Mouse (Mus musculus): Measurements from ENCODE around the gene Smpd1. TPM values are rescaled to one million over a fixed set of nuclear protein-coding genes. Genes with fewer than 3 reads are reported as not detected.

Smpd1 gene
- total and polyA plus RNA-seq, 3 experiments, result 12.0 to 19.2 (median 14.5) TPM

DNA sequence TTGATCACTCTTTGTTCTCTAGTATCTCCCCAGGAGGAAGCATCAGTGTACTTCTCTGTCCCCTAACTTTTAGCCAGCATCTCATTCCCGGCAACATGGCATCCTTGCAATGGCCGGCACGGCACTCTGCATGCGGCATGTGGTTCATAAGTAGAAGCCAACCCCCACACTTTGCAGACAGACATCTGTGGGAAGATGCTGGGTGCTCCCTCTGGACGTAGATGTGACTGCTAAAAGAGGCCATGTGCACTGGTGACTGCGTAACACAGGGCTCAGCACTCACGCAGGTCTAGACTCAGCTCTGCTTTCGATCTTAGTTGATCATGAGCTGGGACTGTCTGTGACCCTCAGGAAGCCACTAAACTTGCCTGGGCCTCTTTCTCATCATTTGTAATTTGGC, 18.8 kb downstream of the Smpd1 start:
- H3K36me3 ChIP-seq (replicated peaks), result no peaks in the 10 kb centered on the region
- no peaks in the 10 kb centered on the region for H3K4me1 ChIP-seq (ENCODE audit: insufficient read depth, low read depth, low read length)
- TF ChIP-seq GATA2 (IDR thresholded peaks at IDR 0.05; ENCODE audit: borderline replicate concordance, low read depth, low read length) (no peak), TAL1 (conservative IDR thresholded peaks at IDR 0.05; ENCODE audit: low read depth, low read length) (no peak), GATA1 (IDR thresholded peaks at IDR 0.05; ENCODE audit: borderline replicate concordance, low read length) (no peak), CTCF (IDR thresholded peaks at IDR 0.05; ENCODE audit: low read depth, low read length) (no peak)
- ATAC-seq (ENCODE audit: extremely low read depth, insufficient number of reproducible peaks, low FRiP score, poor library complexity, severe bottlenecking) (no peak), DNase-seq (ENCODE audit: low spot score) (no peak)
- H3K9me3 ChIP-seq (replicated peaks), result no peaks in the 10 kb centered on the region
- H3K27me3 ChIP-seq (ENCODE audit: insufficient read depth, low read length), result peaks cover 14% of the 10 kb centered on the region; the same call in 1 of the 2 replicates
- no peak overlapping the region for H3K4me3 ChIP-seq (ENCODE audit: low read depth, low read length)

- Histone ChIP-seq H3K36me3 (replicated peaks) (no peaks in the 10 kb centered on the region), H3K4me3 (ENCODE audit: low read depth, low read length) (no peak overlapping the region), H3K9me3 (replicated peaks) (no peaks in the 10 kb centered on the region), H3K4me1 (ENCODE audit: insufficient read depth, low read depth, low read length) (no peaks in the 10 kb centered on the region), H3K27me3 (ENCODE audit: insufficient read depth, low read length) (peaks cover 6% of the 10 kb centered on the region)
- no peak for ATAC-seq (ENCODE audit: extremely low read depth, insufficient number of reproducible peaks, low FRiP score, poor library complexity, severe bottlenecking)
- TF ChIP-seq GATA1 (IDR thresholded peaks at IDR 0.05; ENCODE audit: borderline replicate concordance, low read length), result no peak
- TF ChIP-seq POLR2AphosphoS5 (IDR thresholded peaks at IDR 0.05; ENCODE audit: insufficient replicate concordance, low read depth, low read length), result no peak
- TF ChIP-seq GATA2 (IDR thresholded peaks at IDR 0.05; ENCODE audit: borderline replicate concordance, low read depth, low read length), result no peak
- no peak for TF ChIP-seq CTCF (IDR thresholded peaks at IDR 0.05; ENCODE audit: low read depth, low read length)
- TF ChIP-seq TAL1 (conservative IDR thresholded peaks at IDR 0.05; ENCODE audit: low read depth, low read length), result no peak
- no peak for DNase-seq (ENCODE audit: low spot score)
Observed at GRCm38 (mm10) chr7:105574537-105574936, 20.4 kb downstream of the Smpd1 start.

- Histone ChIP-seq H3K4me1 (ENCODE audit: insufficient read depth, low read depth, low read length) (peaks cover 6% of the 10 kb centered on the region), H3K27me3 (ENCODE audit: insufficient read depth, low read length) (peaks cover 14% of the 10 kb centered on the region), H3K36me3 (replicated peaks) (no peaks in the 10 kb centered on the region), H3K4me3 (ENCODE audit: low read depth, low read length) (no peak overlapping the region), H3K9me3 (replicated peaks) (no peaks in the 10 kb centered on the region)
- TF ChIP-seq CTCF (IDR thresholded peaks at IDR 0.05; ENCODE audit: low read depth, low read length) (no peak), POLR2AphosphoS5 (IDR thresholded peaks at IDR 0.05; ENCODE audit: insufficient replicate concordance, low read depth, low read length) (no peak), GATA1 (IDR thresholded peaks at IDR 0.05; ENCODE audit: borderline replicate concordance, low read length) (no peak), GATA2 (IDR thresholded peaks at IDR 0.05; ENCODE audit: borderline replicate concordance, low read depth, low read length) (no peak), TAL1 (conservative IDR thresholded peaks at IDR 0.05; ENCODE audit: low read depth, low read length) (no peak)
- no peak for DNase-seq (ENCODE audit: low spot score)
- no peak for ATAC-seq (ENCODE audit: extremely low read depth, insufficient number of reproducible peaks, low FRiP score, poor library complexity, severe bottlenecking)
Observed at GRCm38 (mm10) chr7:105576166-105576748, 22.1 kb downstream of the Smpd1 start.

DNA sequence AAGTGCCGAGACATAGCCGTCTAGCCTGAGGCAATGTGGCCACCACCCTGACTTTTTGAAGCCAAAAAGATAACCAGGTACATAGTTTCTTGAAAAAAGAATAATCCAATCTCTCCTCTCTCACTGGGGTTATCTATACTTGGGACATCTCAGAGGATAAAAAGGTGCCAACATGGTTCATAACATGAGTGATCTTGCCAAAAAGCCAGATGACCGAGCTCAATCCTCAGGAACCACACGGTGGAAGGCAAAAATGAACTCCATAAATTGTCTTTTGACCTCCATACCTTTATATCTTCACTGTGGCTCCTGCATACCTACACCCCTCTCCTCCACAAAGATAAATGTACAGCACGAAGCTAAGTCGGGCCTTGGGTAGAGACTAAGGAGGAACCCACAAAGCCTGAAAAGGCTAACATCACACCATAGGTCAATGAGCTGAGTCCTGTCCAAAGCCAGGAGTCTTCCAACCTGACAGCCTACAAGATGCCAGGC, 23.3 kb downstream of the Smpd1 start:
- ATAC-seq (ENCODE audit: extremely low read depth, insufficient number of reproducible peaks, low FRiP score, poor library complexity, severe bottlenecking) (no peak), DNase-seq (ENCODE audit: low spot score) (no peak)
- TF ChIP-seq CTCF (IDR thresholded peaks at IDR 0.05; ENCODE audit: low read depth, low read length) (no peak), POLR2AphosphoS5 (IDR thresholded peaks at IDR 0.05; ENCODE audit: insufficient replicate concordance, low read depth, low read length) (no peak), GATA2 (IDR thresholded peaks at IDR 0.05; ENCODE audit: borderline replicate concordance, low read depth, low read length) (no peak), TAL1 (conservative IDR thresholded peaks at IDR 0.05; ENCODE audit: low read depth, low read length) (no peak), GATA1 (IDR thresholded peaks at IDR 0.05; ENCODE audit: borderline replicate concordance, low read length) (no peak)
- Histone ChIP-seq H3K36me3 (replicated peaks) (no peaks in the 10 kb centered on the region), H3K27me3 (ENCODE audit: insufficient read depth, low read length) (peaks cover 19% of the 10 kb centered on the region), H3K4me3 (ENCODE audit: low read depth, low read length) (no peak overlapping the region), H3K4me1 (ENCODE audit: insufficient read depth, low read depth, low read length) (peaks cover 10% of the 10 kb centered on the region), H3K9me3 (replicated peaks) (no peaks in the 10 kb centered on the region)

- no peak for DNase-seq (ENCODE audit: low spot score)
- no peak for TF ChIP-seq TAL1 (conservative IDR thresholded peaks at IDR 0.05; ENCODE audit: low read depth, low read length)
- TF ChIP-seq GATA1 (IDR thresholded peaks at IDR 0.05; ENCODE audit: borderline replicate concordance, low read length), result no peak
- no peak for TF ChIP-seq CTCF (IDR thresholded peaks at IDR 0.05; ENCODE audit: low read depth, low read length)
- no peak for TF ChIP-seq POLR2AphosphoS5 (IDR thresholded peaks at IDR 0.05; ENCODE audit: insufficient replicate concordance, low read depth, low read length)
- TF ChIP-seq GATA2 (IDR thresholded peaks at IDR 0.05; ENCODE audit: borderline replicate concordance, low read depth, low read length), result no peak
- ATAC-seq (ENCODE audit: extremely low read depth, insufficient number of reproducible peaks, low FRiP score, poor library complexity, severe bottlenecking), result no peak
- peaks cover 15% of the 10 kb centered on the region for H3K27me3 ChIP-seq (ENCODE audit: insufficient read depth, low read length)
- H3K9me3 ChIP-seq (replicated peaks), result no peaks in the 10 kb centered on the region
- no peak overlapping the region for H3K4me3 ChIP-seq (ENCODE audit: low read depth, low read length)
- peaks cover 10% of the 10 kb centered on the region for H3K4me1 ChIP-seq (ENCODE audit: insufficient read depth, low read depth, low read length)
- no peaks in the 10 kb centered on the region for H3K36me3 ChIP-seq (replicated peaks)
Observed at GRCm38 (mm10) chr7:105578481-105578880, 24.3 kb downstream of the Smpd1 start.

DNA sequence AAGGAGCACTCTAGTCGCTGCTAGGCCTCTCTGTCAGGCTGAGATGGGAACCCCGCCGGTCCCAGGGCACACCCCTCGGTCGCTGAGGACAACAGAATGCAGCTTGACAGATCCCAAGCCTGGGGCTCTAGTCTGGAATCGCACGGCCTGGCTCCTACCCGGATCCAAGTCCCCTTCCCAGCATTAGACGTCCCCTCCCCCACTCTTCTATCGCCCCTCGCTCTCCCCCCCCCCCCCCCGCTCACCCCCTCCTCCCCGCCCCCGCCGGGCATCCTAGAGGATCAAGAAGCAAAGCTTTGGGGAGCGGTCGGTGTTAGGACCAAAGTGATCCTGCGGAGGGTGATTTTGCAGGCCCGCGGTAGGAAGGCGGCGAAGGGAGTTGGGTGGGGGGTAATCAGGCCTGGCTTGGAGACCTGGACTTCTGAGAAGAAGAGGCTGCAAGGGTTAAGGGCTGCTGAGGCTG, 26.5 kb downstream of the Smpd1 start:
- H3K27me3 ChIP-seq (ENCODE audit: insufficient read depth, low read length), result peaks cover 15% of the 10 kb centered on the region
- DNase-seq (ENCODE audit: low spot score), result no peak
- no peaks in the 10 kb centered on the region for H3K9me3 ChIP-seq (replicated peaks)
- no peak for ATAC-seq (ENCODE audit: extremely low read depth, insufficient number of reproducible peaks, low FRiP score, poor library complexity, severe bottlenecking)
- peak overlapping the region; percentile 72 for H3K4me3 ChIP-seq (ENCODE audit: low read depth, low read length)
- H3K36me3 ChIP-seq (replicated peaks), result no peaks in the 10 kb centered on the region
- TF ChIP-seq TAL1 (conservative IDR thresholded peaks at IDR 0.05; ENCODE audit: low read depth, low read length), result no peak
- no peak for TF ChIP-seq GATA2 (IDR thresholded peaks at IDR 0.05; ENCODE audit: borderline replicate concordance, low read depth, low read length)
- no peak for TF ChIP-seq POLR2AphosphoS5 (IDR thresholded peaks at IDR 0.05; ENCODE audit: insufficient replicate concordance, low read depth, low read length)
- no peak for TF ChIP-seq GATA1 (IDR thresholded peaks at IDR 0.05; ENCODE audit: borderline replicate concordance, low read length)
- no peak for TF ChIP-seq CTCF (IDR thresholded peaks at IDR 0.05; ENCODE audit: low read depth, low read length)
- H3K4me1 ChIP-seq (ENCODE audit: insufficient read depth, low read depth, low read length), result peaks cover 10% of the 10 kb centered on the region
